Mouse (Mus musculus): ENCODE data around the gene Max. TPM values are rescaled to one million over a fixed set of nuclear protein-coding genes. Genes with fewer than 3 reads are reported as not detected.
A peak's percentile ranks its signal among the peaks of the same experiment; 100 is the strongest.

The Max gene
- polyA plus RNA-seq, 1 experiment from 2014 or later: 33.7 TPM

GRCm38 (mm10) chr12:77000096-77000704, 38.2 kb upstream of the Max start:
- peak; percentile 68 for ATAC-seq (ENCODE audit: insufficient number of reproducible peaks, low FRiP score, low TSS enrichment, low read depth)
- no peak overlapping the region for H3K9ac ChIP-seq (ENCODE audit: low read length)
- no peaks in the 10 kb centered on the region for H3K9me3 ChIP-seq (ENCODE audit: control insufficient read depth, low read length)
- no peak overlapping the region for H3K4me2 ChIP-seq (ENCODE audit: low read depth, severe bottlenecking)
- no peak overlapping the region for H3K4me3 ChIP-seq (ENCODE audit: low read depth, low read length)
- H3K27me3 ChIP-seq (ENCODE audit: control insufficient read depth, insufficient read depth, low read length): no peaks in the 10 kb centered on the region
- H3K27ac ChIP-seq (replicated peaks; ENCODE audit: low read depth, low read length): no peak overlapping the region
- DNase-seq (ENCODE audit: low spot score): peak; percentile 72
- H3K36me3 ChIP-seq (ENCODE audit: control insufficient read depth, insufficient read depth, low read length): no peaks in the 10 kb centered on the region
- 12% methylated on average over 4 of the region's 4 CpGs for WGBS
- peaks cover 10% of the 10 kb centered on the region; the same call in 1 of the 2 replicates for H3K4me1 ChIP-seq (ENCODE audit: control insufficient read depth, insufficient read depth, low read length)

GRCm38 (mm10) chr12:76994766-76995165, 32.8 kb upstream of the Max start:
- H3K27ac ChIP-seq (replicated peaks; ENCODE audit: low read depth, low read length): no peak overlapping the region
- no peak overlapping the region for H3K4me3 ChIP-seq (ENCODE audit: low read depth, low read length)
- H3K36me3 ChIP-seq (ENCODE audit: control insufficient read depth, insufficient read depth, low read length): no peaks in the 10 kb centered on the region
- no peak overlapping the region for H3K4me2 ChIP-seq (ENCODE audit: low read depth, severe bottlenecking)
- DNase-seq (ENCODE audit: low spot score) (no peak), ATAC-seq (ENCODE audit: insufficient number of reproducible peaks, low FRiP score, low TSS enrichment, low read depth) (no peak)
- 85% methylated on average over 5 of the region's 5 CpGs for WGBS
- no peak overlapping the region for H3K9ac ChIP-seq (ENCODE audit: low read length)
- no peaks in the 10 kb centered on the region for H3K4me1 ChIP-seq (ENCODE audit: control insufficient read depth, insufficient read depth, low read length)
- H3K27me3 ChIP-seq (ENCODE audit: control insufficient read depth, insufficient read depth, low read length): no peaks in the 10 kb centered on the region
- no peaks in the 10 kb centered on the region for H3K9me3 ChIP-seq (ENCODE audit: control insufficient read depth, low read length)

GRCm38 (mm10) chr12:76992891-76993529, 31.0 kb upstream of the Max start:
- WGBS: 93% methylated on average over 16 of the region's 16 CpGs
- H3K4me3 ChIP-seq (ENCODE audit: low read depth, low read length): no peak overlapping the region

GRCm38 (mm10) chr12:76982818-76983471, 20.9 kb upstream of the Max start:
- H3K27ac ChIP-seq (replicated peaks; ENCODE audit: low read depth, low read length): no peak overlapping the region
- H3K4me3 ChIP-seq (ENCODE audit: low read depth, low read length): no peak overlapping the region
- no peak overlapping the region for H3K4me2 ChIP-seq (ENCODE audit: low read depth, severe bottlenecking)
- DNase-seq (ENCODE audit: low spot score) (peak; percentile 40), ATAC-seq (ENCODE audit: insufficient number of reproducible peaks, low FRiP score, low TSS enrichment, low read depth) (no peak)
- WGBS: 47% methylated on average over 16 of the region's 16 CpGs
- peaks cover 6% of the 10 kb centered on the region for H3K4me1 ChIP-seq (ENCODE audit: control insufficient read depth, insufficient read depth, low read length)
- no peaks in the 10 kb centered on the region for H3K27me3 ChIP-seq (ENCODE audit: control insufficient read depth, insufficient read depth, low read length)
- no peak overlapping the region for H3K9ac ChIP-seq (ENCODE audit: low read length)
- no peaks in the 10 kb centered on the region for H3K36me3 ChIP-seq (ENCODE audit: control insufficient read depth, insufficient read depth, low read length)
- no peaks in the 10 kb centered on the region for H3K9me3 ChIP-seq (ENCODE audit: control insufficient read depth, low read length)

More at GRCm38 (mm10) chr12:76992891-76993529, 31.0 kb upstream of the Max start:
- no peaks in the 10 kb centered on the region for H3K36me3 ChIP-seq (ENCODE audit: control insufficient read depth, insufficient read depth, low read length)
- H3K27me3 ChIP-seq (ENCODE audit: control insufficient read depth, insufficient read depth, low read length): no peaks in the 10 kb centered on the region
- no peak for DNase-seq (ENCODE audit: low spot score)
- H3K4me1 ChIP-seq (ENCODE audit: control insufficient read depth, insufficient read depth, low read length): no peaks in the 10 kb centered on the region
- no peak overlapping the region for H3K4me2 ChIP-seq (ENCODE audit: low read depth, severe bottlenecking)
- no peak overlapping the region for H3K9ac ChIP-seq (ENCODE audit: low read length)
- ATAC-seq (ENCODE audit: insufficient number of reproducible peaks, low FRiP score, low TSS enrichment, low read depth): no peak
- no peaks in the 10 kb centered on the region for H3K9me3 ChIP-seq (ENCODE audit: control insufficient read depth, low read length)
- H3K27ac ChIP-seq (replicated peaks; ENCODE audit: low read depth, low read length): no peak overlapping the region

DNA sequence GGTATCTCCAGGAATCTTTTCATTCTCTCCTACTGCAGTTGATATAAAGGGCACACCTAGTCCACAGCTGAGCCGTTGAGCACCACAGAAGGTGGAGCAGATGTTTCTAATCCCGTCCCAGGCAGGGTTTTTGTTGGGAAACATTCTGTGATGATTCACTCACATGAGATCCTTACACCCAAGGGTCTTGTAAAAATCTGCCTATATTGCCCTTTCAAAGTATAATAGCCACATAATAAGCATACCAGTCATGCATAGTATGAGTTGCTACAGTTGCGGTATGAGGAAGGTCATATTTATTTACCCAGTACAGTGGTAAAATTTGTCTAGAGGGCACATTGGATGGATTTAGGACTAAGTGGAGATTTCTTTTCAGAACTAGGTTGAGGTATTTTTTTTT, 17.5 kb upstream of the Max start:
- ATAC-seq (ENCODE audit: insufficient number of reproducible peaks, low FRiP score, low TSS enrichment, low read depth) (no peak), DNase-seq (ENCODE audit: low spot score) (no peak)
- H3K9me3 ChIP-seq (ENCODE audit: control insufficient read depth, low read length): no peaks in the 10 kb centered on the region
- WGBS: 77% methylated on average over 3 of the region's 3 CpGs
- no peak overlapping the region for H3K9ac ChIP-seq (ENCODE audit: low read length)
- H3K4me3 ChIP-seq (ENCODE audit: low read depth, low read length): no peak overlapping the region
- no peak overlapping the region for H3K4me2 ChIP-seq (ENCODE audit: low read depth, severe bottlenecking)
- no peak overlapping the region for H3K27ac ChIP-seq (replicated peaks; ENCODE audit: low read depth, low read length)
- peaks cover 6% of the 10 kb centered on the region for H3K4me1 ChIP-seq (ENCODE audit: control insufficient read depth, insufficient read depth, low read length)
- no peaks in the 10 kb centered on the region for H3K27me3 ChIP-seq (ENCODE audit: control insufficient read depth, insufficient read depth, low read length)
- H3K36me3 ChIP-seq (ENCODE audit: control insufficient read depth, insufficient read depth, low read length): no peaks in the 10 kb centered on the region

DNA sequence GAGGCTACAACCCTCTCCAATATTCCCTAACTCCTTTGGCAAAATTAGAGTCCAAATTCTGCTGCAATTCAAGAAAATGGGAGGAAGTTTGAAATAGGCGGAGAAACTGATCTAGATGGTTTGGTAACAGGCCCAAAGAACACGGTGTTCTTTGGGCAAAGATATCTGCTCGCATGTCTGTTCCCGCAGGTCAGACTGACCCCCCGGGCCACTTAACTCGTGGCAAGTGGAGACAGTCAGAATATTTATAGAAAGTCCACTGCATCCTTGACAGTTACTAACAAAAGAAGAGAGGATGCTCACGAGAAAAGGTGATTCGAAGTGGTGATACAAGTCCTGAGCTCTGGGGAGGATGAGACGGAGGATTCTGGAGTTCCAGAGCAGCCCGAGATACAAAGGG, 10.7 kb upstream of the Max start:
- no peak overlapping the region for H3K4me3 ChIP-seq (ENCODE audit: low read depth, low read length)
- ATAC-seq (ENCODE audit: insufficient number of reproducible peaks, low FRiP score, low TSS enrichment, low read depth) (no peak), DNase-seq (ENCODE audit: low spot score) (no peak)
- H3K27me3 ChIP-seq (ENCODE audit: control insufficient read depth, insufficient read depth, low read length): no peaks in the 10 kb centered on the region
- H3K4me2 ChIP-seq (ENCODE audit: low read depth, severe bottlenecking): no peak overlapping the region
- H3K4me1 ChIP-seq (ENCODE audit: control insufficient read depth, insufficient read depth, low read length): no peaks in the 10 kb centered on the region
- H3K27ac ChIP-seq (replicated peaks; ENCODE audit: low read depth, low read length): no peak overlapping the region
- H3K9me3 ChIP-seq (ENCODE audit: control insufficient read depth, low read length): no peaks in the 10 kb centered on the region
- WGBS: 88% methylated on average over 10 of the region's 10 CpGs
- H3K36me3 ChIP-seq (ENCODE audit: control insufficient read depth, insufficient read depth, low read length): no peaks in the 10 kb centered on the region
- H3K9ac ChIP-seq (ENCODE audit: low read length): no peak overlapping the region

GRCm38 (mm10) chr12:76972241-76972640, 10.2 kb upstream of the Max start:
- H3K4me3 ChIP-seq (ENCODE audit: low read depth, low read length): no peak overlapping the region
- H3K36me3 ChIP-seq (ENCODE audit: control insufficient read depth, insufficient read depth, low read length): no peaks in the 10 kb centered on the region
- ATAC-seq (ENCODE audit: insufficient number of reproducible peaks, low FRiP score, low TSS enrichment, low read depth): no peak
- no peak overlapping the region for H3K27ac ChIP-seq (replicated peaks; ENCODE audit: low read depth, low read length)
- H3K4me1 ChIP-seq (ENCODE audit: control insufficient read depth, insufficient read depth, low read length): no peaks in the 10 kb centered on the region
- no peak overlapping the region for H3K4me2 ChIP-seq (ENCODE audit: low read depth, severe bottlenecking)
- 89% methylated on average over 11 of the region's 11 CpGs for WGBS
- H3K27me3 ChIP-seq (ENCODE audit: control insufficient read depth, insufficient read depth, low read length): no peaks in the 10 kb centered on the region
- H3K9me3 ChIP-seq (ENCODE audit: control insufficient read depth, low read length): no peaks in the 10 kb centered on the region
- H3K9ac ChIP-seq (ENCODE audit: low read length): no peak overlapping the region
- DNase-seq (ENCODE audit: low spot score): no peak

GRCm38 (mm10) chr12:76971642-76972221, 9.7 kb upstream of the Max start:
- Histone ChIP-seq H3K4me3 (ENCODE audit: low read depth, low read length) (no peak overlapping the region), H3K9me3 (ENCODE audit: control insufficient read depth, low read length) (no peaks in the 10 kb centered on the region), H3K4me2 (ENCODE audit: low read depth, severe bottlenecking) (no peak overlapping the region), H3K4me1 (ENCODE audit: control insufficient read depth, insufficient read depth, low read length) (no peaks in the 10 kb centered on the region), H3K27me3 (ENCODE audit: control insufficient read depth, insufficient read depth, low read length) (no peaks in the 10 kb centered on the region), H3K36me3 (ENCODE audit: control insufficient read depth, insufficient read depth, low read length) (no peaks in the 10 kb centered on the region), H3K9ac (ENCODE audit: low read length) (no peak overlapping the region), H3K27ac (replicated peaks; ENCODE audit: low read depth, low read length) (no peak overlapping the region)
- ATAC-seq (ENCODE audit: insufficient number of reproducible peaks, low FRiP score, low TSS enrichment, low read depth): no peak
- WGBS: 83% methylated on average over 7 of the region's 7 CpGs
- no peak for DNase-seq (ENCODE audit: low spot score)

Measured in limb, embryonic 11.5 days (tissue).